Mouse (Mus musculus) heart, postnatal 10 days (tissue): Measurements from ENCODE around the gene Gatd1. TPM values are rescaled to one million over a fixed set of nuclear protein-coding genes. Genes with fewer than 3 reads are reported as not detected.

ENCODE experiments used
- DNase-seq, 2 experiments: peaks; one replicate each; pipeline ENCODE4 v3.0.0; 2021
- intact Hi-C: fragments of 180-260 bp; cut with DNase I; formaldehyde crosslinking; loops from one replicate; pipeline ENCODE4 v1.15.1; 2025
- total RNA-seq, 2 experiments: library from RNA; stranded (reverse); gene quantifications; 2 replicates each; pipeline ENCODE4 v1.2.3; 2021

Gene Gatd1
- total RNA-seq, 2 experiments from 2014 or later = 12.2 to 15.0 TPM

- intact Hi-C loops = no loop called here
- DNase-seq = no peak
Observed at GRCm38 (mm10) chr7:141361510-141361909, 52.4 kb downstream of the Gatd1 start.

Other genes with a start within 250 kb of the Gatd1 start
- 10 to 100 TPM; 72.9 to 75.3 TPM for gene Rnh1, start 241.3 kb downstream of the Gatd1 start, total RNA-seq
- 100 to 1,000 TPM; 102 to 114 TPM for gene Hras, start 220.1 kb downstream of the Gatd1 start, total RNA-seq
- gene Lrrc56, start 220.0 kb downstream of the Gatd1 start, total RNA-seq = 1 to 10 TPM; 3.3 to 4.0 TPM
- gene Lmntd2, start 200.1 kb downstream of the Gatd1 start, total RNA-seq = not detected
- gene Rassf7, start 198.3 kb downstream of the Gatd1 start, total RNA-seq = 1 to 10 TPM; 1.9 to 4.9 TPM
- gene Phrf1, start 185.4 kb downstream of the Gatd1 start, total RNA-seq = 10 to 100 TPM; 46.1 to 47.4 TPM
- gene Irf7, start 147.7 kb downstream of the Gatd1 start, total RNA-seq = 1 to 10 TPM; 1.7 TPM
- not detected for gene Cdhr5, start 137.3 kb downstream of the Gatd1 start, total RNA-seq
- under 1 TPM in 1 of 2 experiments, not detected in 1; 0.48 TPM for gene Sct, start 135.0 kb downstream of the Gatd1 start, total RNA-seq
- not detected for gene Drd4, start 122.1 kb downstream of the Gatd1 start, total RNA-seq
- gene Deaf1, start 86.4 kb downstream of the Gatd1 start, total RNA-seq = 10 to 100 TPM; 25.0 to 27.0 TPM
- 10 to 100 TPM; 13.5 to 14.7 TPM for gene Tmem80, start 86.4 kb downstream of the Gatd1 start, total RNA-seq
- gene Eps8l2, start 75.3 kb downstream of the Gatd1 start, total RNA-seq = 1 to 10 TPM; 2.8 to 3.0 TPM
- gene Taldo1, start 21.9 kb downstream of the Gatd1 start, total RNA-seq = 100 to 1,000 TPM; 137 to 155 TPM
- gene Cend1, start 15.4 kb upstream of the Gatd1 start, total RNA-seq = 1 to 10 TPM; 1.6 TPM
- 10 to 100 TPM; 53.3 to 59.8 TPM for gene Slc25a22, start 23.8 kb upstream of the Gatd1 start, total RNA-seq
- gene Pidd1, start 29.9 kb upstream of the Gatd1 start, total RNA-seq = 1 to 10 TPM; 2.3 to 3.5 TPM
- 1,000 to 10,000 TPM; 1,065 to 1,124 TPM for gene Rplp2, start 33.2 kb upstream of the Gatd1 start, total RNA-seq
- 100 to 1,000 TPM; 244 to 353 TPM for gene Pnpla2, start 41.1 kb upstream of the Gatd1 start, total RNA-seq
- gene Cracr2b, start 47.0 kb upstream of the Gatd1 start, total RNA-seq = 10 to 100 TPM; 23.2 to 26.1 TPM
- 100 to 1,000 TPM; 297 to 312 TPM for gene Cd151, start 53.3 kb upstream of the Gatd1 start, total RNA-seq
- 10 to 100 TPM; 59.8 to 65.5 TPM for gene Polr2l, start 61.0 kb upstream of the Gatd1 start, total RNA-seq
- gene Tspan4, start 61.1 kb upstream of the Gatd1 start, total RNA-seq = 10 to 100 TPM; 37.3 to 38.9 TPM
- gene Chid1, start 125.7 kb upstream of the Gatd1 start, total RNA-seq = 10 to 100 TPM; 32.7 to 37.3 TPM
- gene Ap2a2, start 148.0 kb upstream of the Gatd1 start, total RNA-seq = 10 to 100 TPM; 60.4 to 60.9 TPM
- not detected for gene Muc6, start 241.2 kb upstream of the Gatd1 start, total RNA-seq